Mouse (Mus musculus): ENCODE data around the gene Nhsl2. TPM values are rescaled to one million over a fixed set of nuclear protein-coding genes. Genes with fewer than 3 reads are reported as not detected.

Gene Nhsl2
- polyA plus RNA-seq, 1 experiment from 2014 or later, result 9.8 TPM

GRCm38 (mm10) chrX:101874901-101875300 lies 25.7 kb downstream of the Nhsl2 start:
- no peaks in the 10 kb centered on the region for H3K9me3 ChIP-seq
- H3K4me3 ChIP-seq, result no peak overlapping the region
- H3K27me3 ChIP-seq, result peaks cover 53% of the 10 kb centered on the region
- H3K27ac ChIP-seq (replicated peaks), result no peak overlapping the region
- H3K4me2 ChIP-seq (replicated peaks), result no peak overlapping the region
- WGBS, result 73% methylated on average over 2 of the region's 2 CpGs
- no peak overlapping the region for H3K9ac ChIP-seq (replicated peaks)
- H3K36me3 ChIP-seq, result no peaks in the 10 kb centered on the region
- ATAC-seq (ENCODE audit: low FRiP score, low read depth), result no peak
- H3K4me1 ChIP-seq, result no peaks in the 10 kb centered on the region

- H3K36me3 ChIP-seq, result no peaks in the 10 kb centered on the region
- 70% methylated on average over 2 of the region's 2 CpGs for WGBS
- peaks cover 63% of the 10 kb centered on the region for H3K27me3 ChIP-seq
Observed at GRCm38 (mm10) chrX:101876136-101876535, 27.0 kb downstream of the Nhsl2 start.

GRCm38 (mm10) chrX:101877840-101878239 lies 28.7 kb downstream of the Nhsl2 start:
- no peaks in the 10 kb centered on the region for H3K36me3 ChIP-seq
- H3K4me3 ChIP-seq, result no peak overlapping the region
- no peak overlapping the region for H3K27ac ChIP-seq (replicated peaks)
- H3K9me3 ChIP-seq, result no peaks in the 10 kb centered on the region
- H3K9ac ChIP-seq (replicated peaks), result no peak overlapping the region
- H3K4me1 ChIP-seq, result no peaks in the 10 kb centered on the region
- peaks cover 72% of the 10 kb centered on the region for H3K27me3 ChIP-seq
- no peak for ATAC-seq (ENCODE audit: low FRiP score, low read depth)
- H3K4me2 ChIP-seq (replicated peaks), result no peak overlapping the region
- WGBS, result 86% methylated on average over 4 of the region's 4 CpGs

More at GRCm38 (mm10) chrX:101876136-101876535, 27.0 kb downstream of the Nhsl2 start:
- Histone ChIP-seq H3K4me1 (no peaks in the 10 kb centered on the region), H3K9ac (replicated peaks) (no peak overlapping the region), H3K4me3 (no peak overlapping the region), H3K27ac (replicated peaks) (no peak overlapping the region), H3K9me3 (no peaks in the 10 kb centered on the region), H3K4me2 (replicated peaks) (no peak overlapping the region)
- ATAC-seq (ENCODE audit: low FRiP score, low read depth), result no peak

GRCm38 (mm10) chrX:101878546-101878945 lies 29.4 kb downstream of the Nhsl2 start:
- peaks cover 74% of the 10 kb centered on the region for H3K27me3 ChIP-seq
- WGBS, result 75% methylated on average over 4 of the region's 4 CpGs
- H3K36me3 ChIP-seq, result no peaks in the 10 kb centered on the region

GRCm38 (mm10) chrX:101882141-101882751 lies 33.1 kb downstream of the Nhsl2 start:
- H3K9me3 ChIP-seq, result no peaks in the 10 kb centered on the region
- H3K4me1 ChIP-seq, result no peaks in the 10 kb centered on the region
- no peaks in the 10 kb centered on the region for H3K36me3 ChIP-seq
- no peak overlapping the region for H3K9ac ChIP-seq (replicated peaks)
- peaks cover 64% of the 10 kb centered on the region for H3K27me3 ChIP-seq
- no peak for ATAC-seq (ENCODE audit: low FRiP score, low read depth)
- H3K27ac ChIP-seq (replicated peaks), result no peak overlapping the region
- no peak overlapping the region for H3K4me3 ChIP-seq
- no peak overlapping the region for H3K4me2 ChIP-seq (replicated peaks)
- 69% methylated on average over 3 of the region's 3 CpGs for WGBS

More at GRCm38 (mm10) chrX:101878546-101878945, 29.4 kb downstream of the Nhsl2 start:
- ATAC-seq (ENCODE audit: low FRiP score, low read depth), result no peak
- H3K4me1 ChIP-seq, result no peaks in the 10 kb centered on the region
- H3K4me2 ChIP-seq (replicated peaks), result no peak overlapping the region
- H3K4me3 ChIP-seq, result no peak overlapping the region
- no peaks in the 10 kb centered on the region for H3K9me3 ChIP-seq
- no peak overlapping the region for H3K27ac ChIP-seq (replicated peaks)
- H3K9ac ChIP-seq (replicated peaks), result no peak overlapping the region

- Histone ChIP-seq H3K4me1 (no peaks in the 10 kb centered on the region), H3K27ac (replicated peaks) (no peak overlapping the region), H3K36me3 (no peaks in the 10 kb centered on the region), H3K9me3 (no peaks in the 10 kb centered on the region), H3K4me3 (no peak overlapping the region), H3K9ac (replicated peaks) (no peak overlapping the region), H3K4me2 (replicated peaks) (no peak overlapping the region), H3K27me3 (peaks cover 49% of the 10 kb centered on the region)
- WGBS, result 44% methylated on average over 4 of the region's 4 CpGs
- ATAC-seq (ENCODE audit: low FRiP score, low read depth), result no peak
Observed at GRCm38 (mm10) chrX:101889384-101889783, 40.2 kb downstream of the Nhsl2 start.

- H3K9me3 ChIP-seq, result no peaks in the 10 kb centered on the region
- WGBS, result 78% methylated on average over 4 of the region's 4 CpGs
- H3K36me3 ChIP-seq, result no peaks in the 10 kb centered on the region
- H3K9ac ChIP-seq (replicated peaks), result no peak overlapping the region
- H3K27me3 ChIP-seq, result peaks cover 46% of the 10 kb centered on the region
- H3K4me1 ChIP-seq, result no peaks in the 10 kb centered on the region
- no peak overlapping the region for H3K4me2 ChIP-seq (replicated peaks)
- ATAC-seq (ENCODE audit: low FRiP score, low read depth), result no peak
- no peak overlapping the region for H3K4me3 ChIP-seq
- no peak overlapping the region for H3K27ac ChIP-seq (replicated peaks)
Observed at GRCm38 (mm10) chrX:101889813-101890469, 40.8 kb downstream of the Nhsl2 start.

GRCm38 (mm10) chrX:101893796-101894195 lies 44.6 kb downstream of the Nhsl2 start:
- WGBS, result 90% methylated on average over 7 of the region's 7 CpGs
- Histone ChIP-seq H3K4me3 (no peak overlapping the region), H3K4me1 (no peaks in the 10 kb centered on the region), H3K27me3 (peaks cover 41% of the 10 kb centered on the region), H3K36me3 (no peaks in the 10 kb centered on the region), H3K9me3 (no peaks in the 10 kb centered on the region), H3K4me2 (replicated peaks) (no peak overlapping the region), H3K9ac (replicated peaks) (no peak overlapping the region), H3K27ac (replicated peaks) (no peak overlapping the region)
- ATAC-seq (ENCODE audit: low FRiP score, low read depth), result no peak

- Histone ChIP-seq H3K4me2 (replicated peaks) (no peak overlapping the region), H3K27me3 (peaks cover 58% of the 10 kb centered on the region), H3K4me3 (no peak overlapping the region), H3K36me3 (no peaks in the 10 kb centered on the region), H3K9me3 (no peaks in the 10 kb centered on the region), H3K4me1 (no peaks in the 10 kb centered on the region), H3K27ac (replicated peaks) (no peak overlapping the region), H3K9ac (replicated peaks) (no peak overlapping the region)
- WGBS, result 72% methylated on average over 4 of the region's 4 CpGs
- ATAC-seq (ENCODE audit: low FRiP score, low read depth), result no peak
Observed at GRCm38 (mm10) chrX:101898341-101898740, 49.2 kb downstream of the Nhsl2 start.

- Histone ChIP-seq H3K27me3 (peaks cover 62% of the 10 kb centered on the region), H3K27ac (replicated peaks) (no peak overlapping the region), H3K4me1 (no peaks in the 10 kb centered on the region), H3K9me3 (no peaks in the 10 kb centered on the region), H3K4me2 (replicated peaks) (no peak overlapping the region), H3K36me3 (no peaks in the 10 kb centered on the region), H3K4me3 (no peak overlapping the region), H3K9ac (replicated peaks) (no peak overlapping the region)
- no peak for ATAC-seq (ENCODE audit: low FRiP score, low read depth)
- WGBS, result 77% methylated on average over 7 of the region's 7 CpGs
Observed at GRCm38 (mm10) chrX:101901806-101902490, 52.8 kb downstream of the Nhsl2 start.

GRCm38 (mm10) chrX:101902597-101902996 lies 53.4 kb downstream of the Nhsl2 start:
- Histone ChIP-seq H3K4me2 (replicated peaks) (no peak overlapping the region), H3K4me1 (no peaks in the 10 kb centered on the region), H3K27ac (replicated peaks) (no peak overlapping the region), H3K9ac (replicated peaks) (no peak overlapping the region), H3K36me3 (no peaks in the 10 kb centered on the region), H3K27me3 (peaks cover 63% of the 10 kb centered on the region), H3K4me3 (no peak overlapping the region), H3K9me3 (no peaks in the 10 kb centered on the region)
- 77% methylated on average over 4 of the region's 4 CpGs for WGBS
- no peak for ATAC-seq (ENCODE audit: low FRiP score, low read depth)

- no peak overlapping the region for H3K4me3 ChIP-seq
- H3K4me2 ChIP-seq (replicated peaks), result no peak overlapping the region
- no peak overlapping the region for H3K9ac ChIP-seq (replicated peaks)
- no peaks in the 10 kb centered on the region for H3K36me3 ChIP-seq
- H3K27me3 ChIP-seq, result peaks cover 42% of the 10 kb centered on the region
- H3K4me1 ChIP-seq, result no peaks in the 10 kb centered on the region
- H3K27ac ChIP-seq (replicated peaks), result no peak overlapping the region
- H3K9me3 ChIP-seq, result no peaks in the 10 kb centered on the region
- no peak for ATAC-seq (ENCODE audit: low FRiP score, low read depth)
- 71% methylated on average over 5 of the region's 5 CpGs for whole genome bisulfite sequencing
Observed at GRCm38 (mm10) chrX:101907301-101907700, 58.1 kb downstream of the Nhsl2 start.
